Mouse (Mus musculus): ENCODE measurements around the gene 4930524B15Rik. TPM values are rescaled to one million over a fixed set of nuclear protein-coding genes. Genes with fewer than 3 reads are reported as not detected.

4930524B15Rik gene
- polyA plus RNA-seq, 1 experiment from 2014 or later = not detected

DNA sequence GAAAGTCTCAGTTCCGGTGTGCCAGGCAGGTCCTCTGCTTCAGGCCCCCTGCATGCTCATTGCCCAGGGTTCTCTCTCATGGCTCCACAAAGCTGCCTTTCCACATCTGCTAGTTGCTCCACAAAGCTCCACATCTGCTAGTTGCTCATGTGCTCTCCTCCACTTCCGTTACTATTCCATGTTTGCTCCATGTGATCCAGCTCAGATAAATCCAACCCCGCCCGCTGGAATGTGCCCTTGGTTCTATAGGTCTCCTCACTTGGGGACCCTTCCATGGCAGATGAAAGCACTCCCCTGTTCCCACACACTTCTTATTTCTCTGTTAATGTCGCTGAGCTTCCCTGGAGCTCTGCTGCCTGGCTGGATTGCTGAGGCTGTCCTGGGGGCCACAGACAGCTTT lies 61.2 kb downstream of the 4930524B15Rik start:
- Histone ChIP-seq H3K4me2 (ENCODE audit: low read depth, low read length) (no peak overlapping the region), H3K4me1 (replicated peaks; ENCODE audit: control insufficient read depth, insufficient read depth, low read length) (0 out of 2 replicates have a peak, but pooled peaks cover 3% of the 10 kb centered on the region), H3K9me3 (ENCODE audit: control insufficient read depth, low read length) (no peaks in the 10 kb centered on the region), H3K9ac (ENCODE audit: low read length) (no peak overlapping the region), H3K4me3 (ENCODE audit: low read length) (no peak overlapping the region), H3K27ac (ENCODE audit: low read length) (no peak overlapping the region), H3K36me3 (ENCODE audit: control insufficient read depth, insufficient read depth, low read length) (no peaks in the 10 kb centered on the region), H3K27me3 (ENCODE audit: control insufficient read depth, insufficient read depth, low read depth, low read length) (no peaks in the 10 kb centered on the region)
- WGBS = 39% methylated on average over 5 of the region's 5 CpGs
- ATAC-seq (ENCODE audit: low read depth) = no peak

DNA sequence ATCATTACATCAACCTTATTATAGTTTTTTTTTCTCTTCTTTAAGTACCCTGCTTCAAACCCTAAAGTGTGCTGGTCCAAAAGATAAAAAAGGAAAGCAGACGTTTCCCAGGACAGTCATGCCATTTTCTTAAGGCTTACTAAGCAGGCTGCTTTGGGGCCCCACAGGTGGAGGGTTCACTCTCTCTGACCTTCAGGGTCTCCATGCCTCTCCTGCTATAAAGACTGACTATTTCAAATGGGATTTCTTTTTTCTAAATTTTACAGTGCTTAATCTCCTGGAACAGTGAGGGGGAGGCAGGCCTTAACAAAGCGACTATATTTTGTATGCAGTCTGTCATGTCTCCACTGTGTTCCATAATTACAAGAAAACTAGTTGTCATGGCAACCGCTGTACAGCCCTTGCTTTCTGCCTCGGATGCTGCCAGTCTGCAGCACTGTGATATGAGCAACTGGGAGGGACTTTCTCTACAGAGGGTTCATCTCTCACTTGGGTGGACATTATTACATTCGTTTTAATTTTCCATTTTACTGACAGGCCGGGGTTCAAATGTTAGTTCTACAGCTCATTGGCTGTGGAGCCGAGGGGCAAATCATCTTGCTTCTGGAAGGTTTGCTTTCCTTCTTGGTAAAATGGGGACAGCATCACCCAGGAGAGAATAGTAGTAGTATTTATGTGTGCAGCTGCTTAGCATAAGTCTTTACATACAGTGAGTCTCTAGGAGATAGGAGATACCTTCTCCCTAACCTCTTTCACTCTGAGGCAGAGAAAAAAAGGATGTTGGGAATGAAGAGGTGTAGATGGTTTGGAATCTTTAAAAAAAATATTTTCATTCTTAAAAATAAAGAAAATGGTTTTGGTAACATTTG lies 62.3 kb downstream of the 4930524B15Rik start:
- Histone ChIP-seq H3K4me3 (ENCODE audit: low read length) (no peak overlapping the region), H3K27me3 (ENCODE audit: control insufficient read depth, insufficient read depth, low read depth, low read length) (no peaks in the 10 kb centered on the region), H3K9me3 (ENCODE audit: control insufficient read depth, low read length) (no peaks in the 10 kb centered on the region), H3K4me1 (replicated peaks; ENCODE audit: control insufficient read depth, insufficient read depth, low read length) (0 out of 2 replicates have a peak, but pooled peaks cover 3% of the 10 kb centered on the region), H3K36me3 (ENCODE audit: control insufficient read depth, insufficient read depth, low read length) (no peaks in the 10 kb centered on the region), H3K4me2 (ENCODE audit: low read depth, low read length) (no peak overlapping the region), H3K27ac (ENCODE audit: low read length) (no peak overlapping the region), H3K9ac (ENCODE audit: low read length) (no peak overlapping the region)
- WGBS = 57% methylated on average over 7 of the region's 7 CpGs
- no peak for ATAC-seq (ENCODE audit: low read depth)

DNA sequence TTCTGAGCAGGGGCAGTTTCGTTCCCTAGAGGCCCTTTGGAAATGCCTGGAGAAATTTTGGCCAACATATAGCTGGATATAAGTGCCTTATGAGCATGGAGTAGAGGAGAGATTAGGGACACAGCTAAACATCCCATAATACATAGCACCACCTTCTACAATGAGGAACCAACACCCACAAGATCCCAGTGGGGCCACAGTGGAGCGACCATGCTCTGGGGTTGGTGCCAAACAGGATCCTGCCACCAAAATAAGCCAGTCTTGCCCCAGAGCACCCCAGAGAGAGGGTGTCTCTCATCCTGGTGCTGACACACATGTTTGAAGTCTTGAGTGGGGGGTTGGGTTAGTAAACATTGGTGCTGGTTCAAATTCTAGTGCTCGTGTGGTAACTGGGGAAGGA lies 63.2 kb downstream of the 4930524B15Rik start:
- no peaks in the 10 kb centered on the region for H3K36me3 ChIP-seq (ENCODE audit: control insufficient read depth, insufficient read depth, low read length)
- ATAC-seq (ENCODE audit: low read depth) = no peak
- no peaks in the 10 kb centered on the region for H3K27me3 ChIP-seq (ENCODE audit: control insufficient read depth, insufficient read depth, low read depth, low read length)
- no peak overlapping the region for H3K4me2 ChIP-seq (ENCODE audit: low read depth, low read length)
- H3K4me1 ChIP-seq (replicated peaks; ENCODE audit: control insufficient read depth, insufficient read depth, low read length) = 0 out of 2 replicates have a peak, but pooled peaks cover 3% of the 10 kb centered on the region
- no peaks in the 10 kb centered on the region for H3K9me3 ChIP-seq (ENCODE audit: control insufficient read depth, low read length)
- no peak overlapping the region for H3K4me3 ChIP-seq (ENCODE audit: low read length)
- H3K27ac ChIP-seq (ENCODE audit: low read length) = no peak overlapping the region
- no peak overlapping the region for H3K9ac ChIP-seq (ENCODE audit: low read length)
- 74% methylated on average over 3 of the region's 3 CpGs for WGBS

Other genes starting within 250 kb of the 4930524B15Rik start
- 3.5 and 4.4 TPM in 2 replicates for gene Cpeb4, start 93.4 kb upstream of the 4930524B15Rik start, polyA plus RNA-seq (2015; fragmentation: Nextera tagmentation; extraction: Ambion mirVana)
- 1.6 and 3.0 TPM in 2 replicates for gene Nsg2, start 34.9 kb downstream of the 4930524B15Rik start, polyA plus RNA-seq (2015; fragmentation: Nextera tagmentation; extraction: Ambion mirVana)
- gene Il9r, start 234.7 kb downstream of the 4930524B15Rik start, polyA plus RNA-seq (2015; fragmentation: Nextera tagmentation; extraction: Ambion mirVana) = 0.06 and 0.23 TPM in 2 replicates
- 49.2 and 52.1 TPM in 2 replicates for gene Snrnp25, start 239.8 kb downstream of the 4930524B15Rik start, polyA plus RNA-seq (2015; fragmentation: Nextera tagmentation; extraction: Ambion mirVana)

All from lung, embryonic 16.5 days (tissue).